ENCODE assay signal across 20 mouse cellular contexts in the genomic region with DNA sequence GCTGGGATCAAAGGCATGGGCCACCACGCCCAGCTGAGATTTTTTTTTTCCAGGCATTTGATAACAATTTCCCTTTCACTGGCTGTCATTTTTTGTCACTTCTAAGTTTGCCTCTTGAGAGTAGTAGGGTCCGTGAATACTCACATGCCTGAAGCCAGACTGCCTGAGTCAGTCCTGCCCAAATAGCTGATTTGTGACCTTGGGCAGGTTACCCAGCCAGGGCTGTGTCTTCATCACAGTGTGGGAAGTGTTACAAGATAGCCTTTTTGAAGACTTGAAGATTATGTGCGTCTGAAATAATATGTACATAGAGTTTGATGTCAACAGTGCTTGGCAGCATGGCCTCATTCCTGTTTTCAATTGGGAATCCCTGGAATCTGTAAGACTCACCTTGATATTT. TPM values are rescaled to one million over a fixed set of nuclear protein-coding genes. Genes with fewer than 3 reads are reported as not detected.
DNase-seq lines count a peak whose midpoint lies in the region; ATAC-seq and TF ChIP-seq lines count a peak whose summit lies in the region.
"Had no signal": no experiment of that assay in that cellular context is flagged by ENCODE, and none has a peak within 500 bp of the region (broad histone marks: within the 10 kb centered on the region; RNA-seq: fewer than 3 reads in every experiment).

No protein-coding gene starts in this region.

- no peak overlapping the region for H3K9ac ChIP-seq in heart, postnatal 0 days (replicated peaks; ENCODE audit: low read depth, low read length)
- H3K9ac ChIP-seq in heart, adult 2 months (ENCODE audit: low read depth, low read length): no peak overlapping the region
- H3K9ac ChIP-seq: embryonic facial prominence, embryonic 13.5 days; forebrain, embryonic 12.5 days; heart, embryonic 12.5 days; hindbrain, embryonic 13.5 days had no signal

- H3K4me3 ChIP-seq in gastrocnemius, adult 2 months: no peak overlapping the region
- no peak overlapping the region for H3K4me3 ChIP-seq in heart, postnatal 0 days (ENCODE audit: low read depth, low read length)
- no peak overlapping the region for H3K4me3 ChIP-seq in heart, adult 2 months
- H3K4me3 ChIP-seq: embryonic facial prominence, embryonic 13.5 days; forebrain, embryonic 12.5 days; heart, embryonic 12.5 days; hindbrain, embryonic 13.5 days had no signal

- 0 out of 2 replicates have a peak, but pooled peaks have one; percentile 41 for ATAC-seq in heart, postnatal 0 days (ENCODE audit: insufficient read depth, low read depth)
- no peak for ATAC-seq in CD4-positive, CD25-positive, alpha-beta regulatory T cell, adult 4 months
- ATAC-seq: forebrain, embryonic 16.5 days; hindbrain, postnatal 0 days had no signal

- DNase-seq in gastrocnemius, adult 2 months: no peak
- no peak for DNase-seq in gastrocnemius, adult 8-10 months (ENCODE audit: low spot score in 2 of 2)
- DNase-seq in heart, postnatal 0 days (ENCODE audit: low spot score): no peak
- no peak for DNase-seq in heart, adult 2 months
- DNase-seq in adrenal gland, adult 8-10 months: peak; percentile 35
- peak; percentile 38 for DNase-seq in adrenal gland, postnatal 14 days
- DNase-seq in frontal cortex, adult 2 months (ENCODE audit: extremely low spot score in 1 of 2, low spot score in 1 of 2): no peak
- DNase-seq: cerebellum, adult 11-12 months; cerebellum, adult 9-10 months; cerebellum, postnatal 25 days; gastrocnemius, postnatal 10 days; heart, postnatal 14 days; kidney, adult 18-20 months had no signal

- H3K4me2 ChIP-seq in heart, postnatal 0 days (ENCODE audit: low read depth, low read length): no peak overlapping the region
- H3K4me2 ChIP-seq: embryonic facial prominence, embryonic 13.5 days; forebrain, embryonic 12.5 days; heart, embryonic 12.5 days; hindbrain, embryonic 13.5 days had no signal

- TF ChIP-seq POLR2A in heart, adult 2 months (IDR thresholded peaks at IDR 0.05; ENCODE audit: insufficient read depth, low read depth, low read length): no peak

- H3K36me3 ChIP-seq in heart, postnatal 0 days (replicated peaks; ENCODE audit: control insufficient read depth, insufficient read depth, low read length): 0 out of 2 replicates have a peak, but pooled peaks cover 3% of the 10 kb centered on the region
- H3K36me3 ChIP-seq in heart, adult 2 months (ENCODE audit: control insufficient read depth, insufficient read depth, low read length): peaks cover 23% of the 10 kb centered on the region

- H3K9me3 ChIP-seq in heart, postnatal 0 days (replicated peaks; ENCODE audit: control insufficient read depth, low read length): no peaks in the 10 kb centered on the region
- H3K9me3 ChIP-seq: embryonic facial prominence, embryonic 13.5 days; forebrain, embryonic 12.5 days; heart, embryonic 12.5 days; hindbrain, embryonic 13.5 days had no signal

- H3K4me1 ChIP-seq in heart, postnatal 0 days (ENCODE audit: control insufficient read depth, insufficient read depth): peaks cover 33% of the 10 kb centered on the region
- peaks cover 8% of the 10 kb centered on the region for H3K4me1 ChIP-seq in heart, adult 2 months (ENCODE audit: control insufficient read depth, insufficient read depth, low read length)

- no peak for TF ChIP-seq EP300 in heart, postnatal 0 days (IDR thresholded peaks at IDR 0.05; ENCODE audit: low read depth)
- TF ChIP-seq EP300 in heart, adult 2 months (IDR thresholded peaks at IDR 0.05; ENCODE audit: insufficient read depth, low read depth, low read length): no peak

- peak overlapping the region; percentile 38; the same call in 1 of the 2 replicates for H3K27ac ChIP-seq in gastrocnemius, adult 2 months
- peak overlapping the region; percentile 22; the same call in 1 of the 2 replicates for H3K27ac ChIP-seq in heart, postnatal 0 days (ENCODE audit: low read depth)
- H3K27ac ChIP-seq in heart, adult 2 months: no peak overlapping the region
- H3K27ac ChIP-seq: embryonic facial prominence, embryonic 13.5 days; forebrain, embryonic 12.5 days; hindbrain, embryonic 13.5 days; hindbrain, postnatal 0 days had no signal

- no peaks in the 10 kb centered on the region for H3K27me3 ChIP-seq in heart, postnatal 0 days (ENCODE audit: control insufficient read depth, insufficient read depth, low read length)
- H3K27me3 ChIP-seq in heart, adult 2 months (ENCODE audit: control insufficient read depth, insufficient read depth, low read length): no peaks in the 10 kb centered on the region
- H3K27me3 ChIP-seq: embryonic facial prominence, embryonic 13.5 days; forebrain, embryonic 12.5 days; heart, embryonic 12.5 days; hindbrain, embryonic 13.5 days had no signal

- peaks cover 15% of the 10 kb centered on the region for H3K79me2 ChIP-seq in heart, adult 2 months (replicated peaks; ENCODE audit: control insufficient read depth, insufficient read depth, low read length)

- intact Hi-C loops in gastrocnemius, adult 2 months (cut with DNase I): no loop called here
- intact Hi-C loops in heart, adult 2 months (cut with DNase I): no loop called here

- WGBS in heart, postnatal 0 days: 30% methylated on average over 3 of the region's 3 CpGs
- 51% methylated on average over 3 of the region's 3 CpGs for WGBS in heart, adult 2 months

- TF ChIP-seq CTCF in gastrocnemius, adult 2 months (IDR thresholded peaks at IDR 0.05): no peak
- TF ChIP-seq CTCF in heart, postnatal 0 days (IDR thresholded peaks at IDR 0.05; ENCODE audit: low read depth): no peak
- no peak for TF ChIP-seq CTCF in heart, adult 2 months (IDR thresholded peaks at IDR 0.05)

RNA-seq across cellular contexts. Expression of a gene that starts 6.9 kb away (rescaled TPM):
- 100 to 1,000 TPM; 112 to 134 TPM for total RNA-seq in gastrocnemius, adult 2 months (2021)
- total RNA-seq in gastrocnemius, adult 8-10 months (2022): 100 to 1,000 TPM; 125 to 157 (median 139) TPM
- 174 and 179 TPM in 2 replicates for total RNA-seq in heart, postnatal 0 days (2014; rRNA removed; ENCODE audit: low replicate concordance)
- polyA plus RNA-seq in heart, postnatal 0 days (2015; fragmentation: Nextera tagmentation; extraction: Ambion mirVana): 44.7 and 48.8 TPM in 2 replicates
- total RNA-seq in heart, adult 2 months (2021): 100 to 1,000 TPM; 113 to 121 TPM
- 124 and 137 TPM in 2 replicates for polyA plus RNA-seq in heart, adult 2 months (2012; rRNA removed)
- 100 to 1,000 TPM; 124 to 153 (median 132) TPM for total RNA-seq in adrenal gland, adult 8-10 months (2022)
- 128 and 132 TPM in 2 replicates for total RNA-seq in adrenal gland, postnatal 14 days (2021)
- polyA plus RNA-seq in CD4-positive, CD25-positive, alpha-beta regulatory T cell, adult 4 months (2017; shearing (Covaris generic)): 10 to 100 TPM; 13.0 to 18.1 TPM
- 112 and 125 TPM in 2 replicates for polyA plus RNA-seq in frontal cortex, adult 2 months (2012; rRNA removed)

Comparison
In these comparisons a context has a peak if more than half of its experiments do, and no peak if none do; other contexts are left out.
1. DNase-seq: peak in adrenal gland, adult 8-10 months (single experiment) and adrenal gland, postnatal 14 days (single experiment); none in gastrocnemius, adult 2 months (single experiment), gastrocnemius, adult 8-10 months (0 of 2), heart, postnatal 0 days (single experiment), heart, adult 2 months (0 of 2) and frontal cortex, adult 2 months (0 of 2).